Mouse (Mus musculus) embryo, embryonic 11 days (tissue): ENCODE results near the gene Ncl.

Source experiments
- DNase-seq: peaks from one replicate; pipeline ENCODE4 v3.0.0-alpha.2; 2015

Ncl gene

GRCm38 (mm10) chr1:86358906-86359797, at the start of gene Ncl:
Ncl (minus strand) TSS chr1:86359400.
- DNase-seq = peak; percentile 100

DNA sequence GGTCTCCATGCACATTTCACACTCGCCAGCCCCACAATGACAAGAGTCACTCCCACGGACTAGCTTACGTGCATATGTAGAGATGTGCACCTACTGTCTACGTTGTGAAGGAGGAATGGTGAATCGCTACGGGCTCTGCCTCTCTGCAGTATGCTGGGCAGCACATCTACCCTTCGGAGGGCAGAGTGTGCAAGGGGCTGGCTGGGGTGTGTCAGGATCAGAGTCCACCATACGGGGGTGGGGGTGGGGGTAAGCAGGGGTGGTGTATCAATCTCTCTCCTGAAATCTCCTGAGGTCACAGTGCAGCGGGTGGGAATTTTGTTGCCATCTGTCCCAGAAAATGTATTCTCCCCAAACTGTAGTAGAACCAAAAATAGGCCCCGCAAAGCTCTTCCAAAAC, 49.3 kb upstream of the Ncl start:
- no peak for DNase-seq

- DNase-seq = no peak
These were observed 47.7 kb upstream of the Ncl start for GRCm38 (mm10) chr1:86406914-86407313.

DNA sequence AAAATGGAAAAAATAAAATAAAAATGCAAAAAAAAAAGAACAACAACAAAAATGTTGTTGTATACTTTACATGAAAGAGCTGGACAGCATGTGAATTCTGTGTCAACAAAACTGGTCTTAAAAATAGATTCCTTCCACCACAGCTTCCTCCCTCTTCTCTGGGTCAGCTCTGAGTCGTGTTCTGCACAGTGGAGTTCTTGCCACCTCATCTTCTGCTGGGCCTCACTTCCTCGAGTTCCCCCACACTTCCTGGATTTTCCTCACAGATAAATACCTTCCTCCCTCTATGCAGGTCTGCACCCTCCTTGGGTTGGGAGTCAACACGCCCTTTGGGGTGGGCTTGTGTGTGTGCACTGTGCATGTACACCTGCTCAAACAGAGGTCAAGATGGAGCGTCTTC, 47.1 kb upstream of the Ncl start:
- no peak for DNase-seq

GRCm38 (mm10) chr1:86404834-86405233, 45.6 kb upstream of the Ncl start:
- no peak for DNase-seq

DNA sequence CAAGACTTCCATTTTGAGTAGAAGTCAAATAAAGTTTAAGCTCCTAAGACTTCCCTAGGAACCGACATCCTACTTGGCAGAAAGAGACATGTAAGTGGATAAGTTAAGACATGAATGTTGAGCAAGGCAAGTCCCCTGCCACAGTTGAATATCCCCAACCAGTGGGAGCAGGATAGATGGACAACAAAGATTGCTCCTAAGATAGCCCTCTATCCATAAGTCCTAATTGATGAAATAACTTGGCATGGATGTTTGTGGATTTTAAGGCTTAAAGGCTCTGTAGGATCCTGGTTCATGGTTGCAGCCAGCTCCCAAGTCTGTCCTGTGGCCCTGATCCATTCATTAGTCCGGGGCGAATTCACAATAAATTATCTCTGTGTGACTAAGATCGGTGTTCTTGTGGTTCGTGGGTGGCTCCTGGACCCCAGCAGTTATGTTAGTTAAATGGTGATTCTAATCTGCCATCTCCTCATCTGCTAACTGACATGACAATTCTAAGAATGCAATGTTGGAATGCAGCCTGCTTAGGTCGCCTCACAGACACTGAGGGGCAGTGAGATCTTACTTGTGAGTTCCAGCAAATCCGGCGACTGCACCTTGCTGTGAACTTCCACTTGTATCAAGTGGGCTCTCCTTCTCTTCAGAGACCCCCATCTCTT, 41.0 kb upstream of the Ncl start:
- DNase-seq = no peak

DNA sequence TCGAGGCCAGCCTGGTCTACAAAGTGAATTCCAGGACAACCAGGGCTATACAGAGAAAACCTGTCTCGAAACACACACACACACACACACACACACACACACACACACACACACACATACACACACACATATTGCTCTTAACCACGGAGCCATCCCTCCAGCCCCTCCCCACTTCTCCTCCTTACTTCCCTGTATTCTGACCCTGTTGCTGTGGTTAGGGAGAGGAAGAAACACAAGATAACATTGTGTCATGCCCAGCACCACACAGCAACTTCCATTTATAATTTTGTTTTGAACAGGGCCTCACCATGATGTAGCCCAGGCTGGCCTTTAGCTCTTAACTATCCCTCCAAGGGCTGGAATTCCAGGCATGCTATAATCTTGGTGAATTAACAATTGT, 40.1 kb upstream of the Ncl start:
- DNase-seq = no peak

DNA sequence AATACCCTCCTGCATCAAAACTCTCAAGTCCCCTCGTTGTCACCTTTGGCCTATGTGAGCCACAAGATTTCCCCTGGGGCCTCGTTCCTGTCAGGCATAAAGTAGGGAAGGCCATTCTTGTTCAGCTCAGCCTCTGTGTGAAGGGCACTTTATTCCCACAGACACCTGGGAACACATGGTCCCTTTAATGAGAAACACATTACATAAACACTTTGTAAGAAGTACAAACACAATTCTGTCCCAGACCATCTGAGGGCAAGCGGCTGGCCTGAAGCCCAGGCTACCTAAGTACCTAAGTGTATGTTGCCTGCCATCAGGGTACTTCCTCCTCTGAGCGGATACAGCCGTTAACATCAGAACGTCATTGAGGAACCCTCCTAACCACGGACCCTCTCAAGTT, 39.0 kb upstream of the Ncl start:
- DNase-seq = peak; percentile 64

- DNase-seq = no peak
These were observed 38.4 kb upstream of the Ncl start for GRCm38 (mm10) chr1:86397621-86398020.

DNA sequence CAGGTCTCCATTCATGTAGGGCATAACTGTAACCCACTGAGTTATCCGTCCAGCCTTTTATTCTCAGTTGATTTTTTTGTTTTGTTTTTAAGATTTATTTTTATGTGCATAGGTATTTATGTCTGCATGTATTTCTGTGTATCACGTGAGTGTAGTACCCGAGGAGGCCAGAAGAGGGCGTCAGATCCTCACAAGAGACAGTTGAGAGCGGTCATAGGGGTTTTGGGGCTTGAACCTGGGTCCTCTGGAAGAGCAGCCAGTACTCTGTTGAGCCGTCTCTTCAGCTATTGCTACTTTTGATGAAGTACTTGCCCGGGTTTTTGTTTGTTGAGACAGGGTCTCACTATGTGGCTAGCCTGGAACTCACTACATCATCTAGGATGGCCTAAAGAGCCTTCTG, 36.7 kb upstream of the Ncl start:
- no peak for DNase-seq

DNA sequence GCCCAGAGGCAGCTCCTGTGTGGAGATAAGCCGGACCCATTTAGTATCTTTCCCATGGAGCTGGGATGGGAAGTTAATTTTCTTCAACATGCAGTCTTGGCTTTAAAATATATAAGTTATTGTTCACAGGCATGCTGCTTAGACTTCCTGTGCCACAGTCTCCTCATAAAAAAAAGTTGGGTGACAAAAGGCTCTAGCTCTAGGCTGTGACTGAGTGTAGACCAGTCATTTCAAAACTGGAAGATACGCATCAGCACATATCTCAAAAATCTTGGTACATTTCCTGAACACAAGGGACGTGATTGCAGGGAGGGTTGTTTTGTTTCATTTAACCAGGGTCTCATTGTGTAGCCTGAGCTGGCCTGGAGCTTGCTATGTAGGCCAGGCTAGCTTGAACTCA, 35.0 kb upstream of the Ncl start:
- no peak for DNase-seq

GRCm38 (mm10) chr1:86393219-86393618, 34.0 kb upstream of the Ncl start:
- no peak for DNase-seq

DNA sequence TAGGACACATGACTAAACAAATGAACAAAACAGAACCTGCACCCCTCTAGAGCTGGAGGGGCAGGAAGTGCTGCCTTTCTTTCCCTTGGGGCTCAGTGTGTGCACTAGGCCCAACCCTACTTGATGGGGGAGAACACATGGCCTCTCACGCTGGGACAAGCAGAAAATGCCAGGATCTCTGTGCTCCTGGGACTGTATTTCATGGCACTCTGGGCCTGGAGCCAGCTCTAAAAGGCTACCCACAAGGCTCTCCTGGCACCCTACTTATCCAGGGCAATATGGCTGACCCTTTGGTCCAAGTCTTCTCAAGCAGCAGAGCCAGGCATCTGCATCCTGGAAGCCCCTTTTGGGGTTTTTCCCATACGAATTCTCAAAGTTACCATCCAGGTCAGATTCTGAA, 32.2 kb upstream of the Ncl start:
- no peak for DNase-seq

DNA sequence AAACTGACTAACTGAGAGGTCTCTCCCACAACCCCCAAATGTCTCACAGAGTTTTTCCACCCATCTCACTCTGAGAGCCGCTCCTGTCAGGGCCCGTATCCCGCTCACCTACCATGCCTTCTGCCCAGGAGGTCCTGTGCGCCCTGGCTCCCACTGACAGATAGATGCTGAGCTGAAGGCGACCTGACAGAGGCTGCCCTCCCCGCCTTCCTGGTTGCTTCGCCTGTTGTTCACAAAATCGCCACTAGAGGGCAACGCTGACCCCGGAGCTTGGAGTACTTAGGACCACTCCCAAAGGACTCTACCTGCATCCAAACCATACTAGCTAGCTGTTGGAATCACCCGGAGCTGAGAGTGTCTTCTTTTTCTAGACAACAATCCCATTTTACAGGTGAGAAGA, 30.0 kb upstream of the Ncl start:
- DNase-seq = peak; percentile 80

- DNase-seq = peak; percentile 59
These were observed 21.8 kb upstream of the Ncl start for GRCm38 (mm10) chr1:86381027-86381426.

DNA sequence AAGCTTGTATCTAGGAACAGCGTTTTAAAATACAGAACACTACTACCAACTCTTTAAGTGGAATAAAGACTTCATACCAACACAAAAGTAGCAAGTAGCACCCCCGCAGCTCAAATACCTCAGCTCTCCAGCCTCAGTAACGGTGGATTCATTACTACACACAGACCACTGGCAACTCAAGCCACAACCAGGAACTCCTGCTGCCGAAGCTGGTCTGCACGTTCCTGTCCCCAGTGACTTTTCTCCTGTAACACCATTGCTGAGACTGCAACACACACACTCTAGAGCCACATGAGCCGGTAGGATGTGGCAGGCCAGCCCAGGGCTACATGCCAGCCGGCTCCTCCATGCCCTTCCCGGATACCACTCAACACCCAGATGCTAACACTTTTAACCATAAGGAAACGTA, 20.0 kb upstream of the Ncl start:
- no peak for DNase-seq

DNA sequence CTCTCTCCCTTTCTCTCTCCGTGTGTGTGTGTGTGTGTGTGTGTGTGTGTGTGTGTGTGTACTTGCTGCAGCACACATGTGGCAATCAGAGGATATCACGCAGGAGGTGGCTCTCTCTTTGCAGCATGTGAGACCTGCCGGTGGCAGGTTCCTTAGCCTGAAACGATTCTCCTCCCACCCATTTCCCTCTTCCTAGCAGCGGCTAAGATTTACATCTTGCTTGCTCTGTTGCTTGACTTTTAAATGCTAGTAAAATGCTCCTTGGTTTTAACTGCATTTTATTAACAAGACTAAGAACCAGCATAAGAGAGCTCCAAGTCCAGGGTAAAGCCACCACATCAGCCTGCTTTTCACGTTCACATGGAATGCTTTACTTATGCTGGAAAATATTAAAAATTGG, 19.5 kb upstream of the Ncl start:
- DNase-seq = no peak

DNA sequence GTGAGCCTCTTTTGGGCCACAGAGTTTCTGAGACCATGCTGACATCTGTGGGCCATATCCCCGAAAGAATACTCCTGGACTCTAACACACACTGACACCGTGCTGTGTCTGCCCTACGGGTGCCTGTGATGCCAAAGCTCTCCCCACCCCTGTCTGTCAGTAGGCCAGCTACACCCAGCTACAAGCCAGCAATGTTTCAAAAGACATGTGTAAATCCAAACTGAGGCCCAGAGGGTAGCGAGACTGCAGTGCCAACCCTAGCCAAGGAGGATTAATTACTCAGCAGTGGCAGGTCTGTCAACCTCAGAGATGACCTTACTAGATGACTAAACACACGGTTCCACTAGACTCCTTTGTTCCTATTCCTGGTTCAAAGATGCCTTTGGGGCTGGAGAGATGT, 17.2 kb upstream of the Ncl start:
- no peak for DNase-seq

- peak; percentile 67 for DNase-seq
These were observed 12.8 kb upstream of the Ncl start for GRCm38 (mm10) chr1:86371997-86372396.

GRCm38 (mm10) chr1:86368086-86368485, 8.9 kb upstream of the Ncl start:
- no peak for DNase-seq

DNA sequence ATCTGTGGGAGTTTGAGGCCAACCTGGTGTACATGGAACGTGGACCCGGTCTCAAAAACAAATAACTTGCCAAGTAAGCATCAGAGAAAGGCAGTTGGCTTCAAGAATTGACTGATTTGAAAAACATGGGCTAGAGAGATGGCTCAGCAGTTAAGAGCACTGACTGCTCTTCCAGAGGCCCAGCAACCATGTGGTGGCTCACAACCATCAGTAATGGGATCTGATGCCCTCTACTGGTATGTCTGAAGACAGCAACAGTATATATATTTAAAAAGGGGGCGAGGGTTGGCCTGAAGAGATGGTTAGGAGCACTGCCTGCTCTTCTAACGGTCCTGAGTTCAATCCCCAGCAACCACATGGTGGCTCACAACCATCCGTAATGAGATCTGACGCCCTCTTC, 4.5 kb upstream of the Ncl start:
- DNase-seq = peak; percentile 68

- DNase-seq = no peak
These were observed 2.8 kb upstream of the Ncl start for GRCm38 (mm10) chr1:86361852-86362615.

DNA sequence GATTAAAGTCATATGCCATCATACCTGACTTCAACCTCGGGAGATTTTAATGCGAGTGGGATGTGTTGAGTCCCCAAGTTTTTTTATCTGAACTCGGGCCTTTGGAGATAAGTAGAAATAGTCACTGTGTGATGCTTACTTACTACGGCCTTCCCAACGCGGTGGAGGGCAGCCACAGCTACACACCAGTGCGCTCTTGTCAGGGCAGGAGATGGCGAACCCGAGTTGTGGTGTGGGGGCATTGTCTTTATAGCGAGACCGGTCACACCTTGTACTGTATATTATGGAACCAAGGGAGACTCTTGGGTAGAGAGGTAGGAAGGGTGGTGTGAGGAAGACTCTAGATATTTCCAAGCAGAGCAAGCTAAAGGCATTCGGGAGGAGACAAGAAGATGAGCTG, 1.2 kb upstream of the Ncl start:
- DNase-seq = no peak

DNA sequence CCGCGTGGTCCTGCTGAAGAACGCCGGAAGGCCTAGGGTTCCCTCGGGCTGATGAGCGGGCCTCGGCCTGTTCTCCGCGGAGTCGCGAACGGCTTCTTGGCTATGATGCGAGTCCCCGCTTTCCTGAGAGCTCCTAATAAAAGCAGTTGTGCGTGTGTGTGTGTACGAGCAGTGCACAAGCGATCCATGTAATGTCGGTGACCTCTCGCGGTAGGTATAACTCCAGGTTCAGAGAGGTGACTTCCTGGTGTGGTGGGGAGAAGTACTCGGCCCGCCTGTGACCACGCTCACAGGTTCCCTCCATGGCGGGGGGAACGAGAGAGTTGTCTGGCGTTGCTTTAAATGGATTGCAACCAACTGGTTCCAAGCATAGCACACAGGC, 589 bp upstream of the Ncl start:
- DNase-seq = no peak
